Mouse (Mus musculus) bone marrow, adult 2 months (tissue): ENCODE results near the gene Ihh.

Source experiments
- CTCF ChIP-seq: fragments of 200-500 bp; IDR thresholded peaks from 2 replicates; pipeline ENCODE4 v1.5.1; 2011; ENCODE audit warnings: low read length, control low read depth; ENCODE audit not compliant: control insufficient read depth, insufficient read depth
- POLR2A ChIP-seq: fragments of 200-500 bp; IDR thresholded peaks from 2 replicates; pipeline ENCODE4 v1.6.1; 2011; ENCODE audit warnings: low read depth, mild to moderate bottlenecking, control low read depth, low read length, borderline replicate concordance; ENCODE audit not compliant: control insufficient read depth

DNA sequence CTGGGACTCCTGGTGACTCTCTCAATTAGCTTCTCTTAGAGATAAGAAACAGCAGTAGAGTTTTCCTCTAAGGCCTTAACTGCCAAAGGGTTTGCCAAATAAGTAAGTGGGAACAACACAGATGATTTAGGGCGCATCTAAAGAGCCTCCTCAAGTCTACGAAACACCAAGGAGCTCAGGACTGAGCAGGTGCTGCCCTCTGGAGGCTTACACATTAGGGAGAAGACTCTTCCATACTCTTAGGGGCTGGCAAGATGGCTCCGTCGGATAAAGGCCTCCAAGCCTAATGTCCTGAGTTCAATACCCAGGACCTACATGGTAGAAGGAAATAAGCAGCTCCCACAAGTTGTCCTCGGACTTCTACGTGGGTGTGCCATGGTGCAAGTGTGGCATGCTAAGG is 22.1 kb upstream of the Ihh start:
- TF ChIP-seq CTCF (no peak), POLR2A (no peak)
